Mouse (Mus musculus): ENCODE measurements at regions not wholly inside any gene's neighbourhood (a gene's known extent, or its start where the extent isn't known, plus 50 kb on each side); places are given as distances from the start of the nearest gene placed in this dataset.

DNA sequence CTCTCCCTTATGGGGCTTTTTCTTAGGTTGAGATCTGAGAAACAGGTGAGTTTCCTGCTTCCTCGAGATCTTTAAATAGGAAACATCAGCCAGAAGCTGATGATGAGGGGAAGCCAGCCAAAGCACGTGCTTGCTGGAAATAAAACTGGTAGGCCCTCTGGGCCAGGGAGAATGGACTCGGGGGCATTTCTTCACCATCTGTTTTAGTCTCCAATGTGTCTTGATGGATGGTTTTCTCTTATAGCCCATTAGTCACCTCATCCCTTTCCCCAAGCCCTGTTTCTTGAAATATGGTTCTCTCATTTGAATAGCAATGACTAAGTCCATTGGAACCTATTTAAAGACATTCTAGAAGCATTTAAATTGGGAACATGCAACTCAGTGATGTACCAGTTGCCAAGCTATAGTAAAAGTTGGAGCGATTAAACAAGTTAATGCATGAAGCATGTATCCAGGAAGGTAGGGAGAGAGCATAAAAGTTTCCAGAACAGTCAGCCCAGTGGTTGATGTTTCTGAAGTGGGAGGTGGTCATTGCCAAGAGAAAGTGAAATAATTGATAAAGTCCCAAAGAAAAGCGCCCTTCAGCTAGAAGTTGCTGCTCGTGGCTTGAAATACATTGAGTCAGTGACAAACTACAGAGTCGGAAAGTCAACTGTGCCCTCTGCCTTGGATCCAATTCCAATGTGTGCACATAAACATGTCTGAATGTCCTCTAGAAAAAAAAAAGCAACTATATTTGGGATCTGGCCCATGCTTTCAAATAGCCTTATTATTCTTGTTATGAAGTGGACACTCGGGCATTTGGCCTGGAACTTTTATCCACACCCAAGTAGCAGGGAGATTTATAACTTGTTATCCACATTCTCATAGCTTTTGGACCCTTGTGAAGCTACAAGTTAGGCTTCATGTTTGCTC is 589.8 kb downstream of the Ebf1 start:
- TF ChIP-seq POLR2A (IDR thresholded peaks at IDR 0.05; ENCODE audit: borderline replicate concordance, extremely low read depth, insufficient read depth, insufficient read length, poor library complexity, severe bottlenecking) (no peak), CTCF (IDR thresholded peaks at IDR 0.05; ENCODE audit: borderline replicate concordance, extremely low read depth, insufficient read depth, insufficient read length) (no peak)
- no peak for DNase-seq (ENCODE audit: low read depth)

- no peak for DNase-seq (ENCODE audit: low read depth)
- no peak for TF ChIP-seq POLR2A (IDR thresholded peaks at IDR 0.05; ENCODE audit: borderline replicate concordance, extremely low read depth, insufficient read depth, insufficient read length, poor library complexity, severe bottlenecking)
- TF ChIP-seq CTCF (IDR thresholded peaks at IDR 0.05; ENCODE audit: borderline replicate concordance, extremely low read depth, insufficient read depth, insufficient read length), result no peak
Measured at GRCm38 (mm10) chr11:45214096-45214495, 597.0 kb downstream of the Ebf1 start.

DNA sequence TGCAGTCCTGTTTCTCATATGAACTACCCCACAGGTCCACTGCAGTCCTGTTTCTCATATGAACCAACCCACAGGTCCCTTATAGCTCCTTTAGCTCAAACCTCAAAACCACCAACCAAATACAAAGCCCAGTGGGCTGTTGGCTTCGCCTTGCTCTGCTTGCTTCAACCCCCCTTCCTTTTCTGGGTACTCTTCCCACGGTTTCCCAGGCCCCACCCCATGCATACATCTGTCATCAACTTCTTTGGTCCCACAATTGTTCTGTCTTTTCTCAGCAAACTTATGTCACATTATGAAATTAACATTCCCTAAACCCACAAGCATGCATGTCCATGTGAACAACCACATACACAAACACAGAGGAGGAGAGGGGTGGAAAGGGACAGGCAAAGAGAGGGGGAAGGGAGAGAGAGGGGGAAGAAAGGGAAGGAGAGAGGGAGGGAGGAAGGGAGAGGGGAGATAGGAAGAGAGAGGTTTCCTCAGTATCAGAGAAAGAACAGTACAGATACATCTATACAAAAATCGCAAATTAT is 599.9 kb downstream of the Ebf1 start:
- DNase-seq (ENCODE audit: low read depth), result no peak
- no peak for TF ChIP-seq CTCF (IDR thresholded peaks at IDR 0.05; ENCODE audit: borderline replicate concordance, extremely low read depth, insufficient read depth, insufficient read length)
- no peak for TF ChIP-seq POLR2A (IDR thresholded peaks at IDR 0.05; ENCODE audit: borderline replicate concordance, extremely low read depth, insufficient read depth, insufficient read length, poor library complexity, severe bottlenecking)

GRCm38 (mm10) chr11:45219239-45219638 is 602.1 kb downstream of the Ebf1 start:
- TF ChIP-seq CTCF (IDR thresholded peaks at IDR 0.05; ENCODE audit: borderline replicate concordance, extremely low read depth, insufficient read depth, insufficient read length) (no peak), POLR2A (IDR thresholded peaks at IDR 0.05; ENCODE audit: borderline replicate concordance, extremely low read depth, insufficient read depth, insufficient read length, poor library complexity, severe bottlenecking) (no peak)
- no peak for DNase-seq (ENCODE audit: low read depth)

GRCm38 (mm10) chr11:45222021-45222420 is 604.9 kb downstream of the Ebf1 start:
- no peak for TF ChIP-seq POLR2A (IDR thresholded peaks at IDR 0.05; ENCODE audit: borderline replicate concordance, extremely low read depth, insufficient read depth, insufficient read length, poor library complexity, severe bottlenecking)
- no peak for TF ChIP-seq CTCF (IDR thresholded peaks at IDR 0.05; ENCODE audit: borderline replicate concordance, extremely low read depth, insufficient read depth, insufficient read length)
- DNase-seq (ENCODE audit: low read depth), result peak; percentile 50

DNA sequence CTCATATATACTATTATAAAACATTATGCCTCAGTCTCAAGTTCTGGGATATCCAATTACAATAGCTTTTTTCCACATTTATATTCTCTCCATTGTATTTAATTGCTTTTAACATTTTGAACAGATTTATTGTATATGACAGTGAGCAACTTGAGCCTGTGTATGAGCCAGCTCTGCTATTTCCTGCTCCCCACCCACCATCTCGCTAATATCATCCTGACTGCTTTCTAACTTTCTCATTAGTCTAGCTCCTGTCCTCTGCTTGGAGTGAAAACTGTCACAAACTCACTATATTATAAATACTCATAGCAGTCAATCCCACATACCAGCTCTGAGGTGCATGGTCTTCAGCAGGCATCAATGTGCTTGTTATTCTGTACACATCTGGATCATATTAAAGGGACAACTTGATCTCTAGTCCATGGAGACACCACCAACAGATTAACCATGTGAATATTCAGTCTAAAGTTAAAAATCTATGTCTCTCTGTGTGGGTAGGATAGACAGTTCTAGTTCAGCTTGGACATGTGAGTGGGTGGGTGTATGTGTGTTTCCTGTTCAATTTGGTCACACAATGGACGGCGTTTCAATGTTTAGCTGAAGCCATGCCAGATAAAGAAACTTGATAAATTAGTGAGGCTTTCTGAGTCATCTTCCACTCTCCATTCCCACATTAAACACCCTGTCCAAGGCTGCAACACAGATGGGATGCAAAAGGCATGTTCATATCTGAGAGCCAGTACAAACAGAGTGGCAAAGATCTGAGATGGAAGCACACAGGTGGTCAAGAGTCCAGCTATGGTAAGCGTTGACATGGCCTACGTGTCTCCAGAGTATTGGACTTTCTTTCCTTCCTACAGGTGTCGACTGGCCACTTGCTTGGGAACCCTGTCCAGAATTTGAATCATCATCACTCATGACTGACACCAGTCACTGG is 616.1 kb upstream of the Clint1 start:
- DNase-seq (ENCODE audit: low read depth), result no peak
- TF ChIP-seq CTCF (IDR thresholded peaks at IDR 0.05; ENCODE audit: borderline replicate concordance, extremely low read depth, insufficient read depth, insufficient read length), result no peak
- no peak for TF ChIP-seq POLR2A (IDR thresholded peaks at IDR 0.05; ENCODE audit: borderline replicate concordance, extremely low read depth, insufficient read depth, insufficient read length, poor library complexity, severe bottlenecking)

- no peak for DNase-seq (ENCODE audit: low read depth)
- no peak for TF ChIP-seq POLR2A (IDR thresholded peaks at IDR 0.05; ENCODE audit: borderline replicate concordance, extremely low read depth, insufficient read depth, insufficient read length, poor library complexity, severe bottlenecking)
- no peak for TF ChIP-seq CTCF (IDR thresholded peaks at IDR 0.05; ENCODE audit: borderline replicate concordance, extremely low read depth, insufficient read depth, insufficient read length)
Measured at GRCm38 (mm10) chr11:45237056-45237455, 614.8 kb upstream of the Clint1 start.

DNA sequence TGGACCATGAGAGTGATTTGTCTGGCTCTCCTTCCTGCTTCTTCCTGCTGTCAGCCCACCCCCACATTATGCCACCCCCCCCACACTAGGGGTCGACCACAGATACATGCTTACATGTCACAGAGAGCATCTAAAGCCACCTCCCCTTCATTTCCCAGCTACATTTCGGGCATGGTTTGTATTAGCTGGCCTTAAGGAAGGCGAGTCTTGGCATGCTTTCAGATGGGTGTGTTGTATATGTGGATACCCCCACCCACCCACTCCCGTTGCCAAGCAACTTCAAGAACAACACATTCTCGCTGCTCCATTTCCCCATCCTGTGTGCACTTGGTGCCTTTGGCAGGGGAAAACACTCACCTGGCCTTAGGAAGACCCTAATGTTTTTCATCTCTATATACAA is 612.8 kb upstream of the Clint1 start:
- DNase-seq (ENCODE audit: low read depth), result peak; percentile 48
- TF ChIP-seq POLR2A (IDR thresholded peaks at IDR 0.05; ENCODE audit: borderline replicate concordance, extremely low read depth, insufficient read depth, insufficient read length, poor library complexity, severe bottlenecking) (no peak), CTCF (IDR thresholded peaks at IDR 0.05; ENCODE audit: borderline replicate concordance, extremely low read depth, insufficient read depth, insufficient read length) (no peak)

GRCm38 (mm10) chr11:45240419-45240818 is 611.4 kb upstream of the Clint1 start:
- no peak for DNase-seq (ENCODE audit: low read depth)
- TF ChIP-seq CTCF (IDR thresholded peaks at IDR 0.05; ENCODE audit: borderline replicate concordance, extremely low read depth, insufficient read depth, insufficient read length) (no peak), POLR2A (IDR thresholded peaks at IDR 0.05; ENCODE audit: borderline replicate concordance, extremely low read depth, insufficient read depth, insufficient read length, poor library complexity, severe bottlenecking) (no peak)

GRCm38 (mm10) chr11:45241671-45242070 is 610.2 kb upstream of the Clint1 start:
- DNase-seq (ENCODE audit: low read depth), result no peak
- no peak for TF ChIP-seq POLR2A (IDR thresholded peaks at IDR 0.05; ENCODE audit: borderline replicate concordance, extremely low read depth, insufficient read depth, insufficient read length, poor library complexity, severe bottlenecking)
- TF ChIP-seq CTCF (IDR thresholded peaks at IDR 0.05; ENCODE audit: borderline replicate concordance, extremely low read depth, insufficient read depth, insufficient read length), result no peak

GRCm38 (mm10) chr11:45244796-45245195 is 607.1 kb upstream of the Clint1 start:
- no peak for DNase-seq (ENCODE audit: low read depth)
- TF ChIP-seq POLR2A (IDR thresholded peaks at IDR 0.05; ENCODE audit: borderline replicate concordance, extremely low read depth, insufficient read depth, insufficient read length, poor library complexity, severe bottlenecking), result no peak
- no peak for TF ChIP-seq CTCF (IDR thresholded peaks at IDR 0.05; ENCODE audit: borderline replicate concordance, extremely low read depth, insufficient read depth, insufficient read length)

All from brain, embryonic 14.5 days (tissue).